Mouse (Mus musculus) kidney, adult 2 months (tissue): Measurements from ENCODE around the gene D130043K22Rik.

Experiments used
- CTCF ChIP-seq: fragments of 200-500 bp; conservative IDR thresholded peaks from 2 replicates; pipeline ENCODE4 v1.5.1; 2011; ENCODE audit warnings: low read depth, mild to moderate bottlenecking, control low read depth, low read length, moderate library complexity, mixed read lengths; ENCODE audit not compliant: insufficient read depth, insufficient read length
- POLR2A ChIP-seq: fragments of 200-500 bp; IDR thresholded peaks from one replicate; pipeline ENCODE4 v1.6.1; 2011; ENCODE audit warnings: low read depth, low read length, control low read depth

DNA sequence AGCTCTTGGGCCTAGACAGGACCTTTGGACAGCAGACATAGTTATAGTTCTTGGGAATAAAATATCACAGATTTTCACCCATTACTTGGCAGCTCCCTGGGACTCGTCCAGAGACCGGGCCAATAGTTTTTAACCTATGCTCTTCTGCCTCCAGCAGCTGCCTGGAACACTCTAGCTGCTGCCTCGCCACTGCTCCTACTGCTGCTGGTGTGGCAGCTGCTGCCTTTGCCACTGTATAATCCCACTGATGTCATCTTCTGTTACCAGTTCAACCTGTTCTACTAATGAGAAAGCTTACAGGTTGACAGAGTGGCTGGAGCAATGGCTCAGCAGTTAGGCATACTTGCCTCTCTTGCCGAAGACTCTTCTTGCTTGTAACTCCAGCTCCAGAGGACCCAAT, 4.4 kb downstream of the D130043K22Rik start:
- TF ChIP-seq CTCF (no peak), POLR2A (no peak)
